Mouse (Mus musculus) kidney, embryonic 14.5 days (tissue): ENCODE measurements around the gene Mob4. TPM values are rescaled to one million over a fixed set of nuclear protein-coding genes. Genes with fewer than 3 reads are reported as not detected.

Source experiments
- ATAC-seq: fragments of 200-750 bp; cut with Nextera tagmentation; 2 replicates; pipeline ENCODE4 v1.8.0; 2017; ENCODE audit warnings: moderate number of reproducible peaks, mild to moderate bottlenecking, moderate TSS enrichment, moderate library complexity; ENCODE audit not compliant: low FRiP score, low TSS enrichment
- H3K27ac ChIP-seq: fragments of 300-500 bp; sonication (generic); 2 replicates; pipeline ENCODE4 v1.5.1; 2014; ENCODE audit warnings: low read depth, mild to moderate bottlenecking, low read length, moderate library complexity, mixed read lengths
- H3K27me3 ChIP-seq: fragments of 300-500 bp; sonication (generic); 2 replicates; pipeline ENCODE4 v1.6.1; 2014; ENCODE audit warnings: mild to moderate bottlenecking, low read length; ENCODE audit not compliant: control insufficient read depth, insufficient read depth
- H3K36me3 ChIP-seq: fragments of 300-500 bp; sonication (generic); 2 replicates; pipeline ENCODE4 v1.6.1; 2014; ENCODE audit warnings: low read length, mixed read lengths; ENCODE audit not compliant: control insufficient read depth, insufficient read depth
- H3K4me1 ChIP-seq: fragments of 300-500 bp; sonication (generic); 2 replicates; pipeline ENCODE4 v1.6.1; 2014; ENCODE audit warnings: low read length, mixed read lengths; ENCODE audit not compliant: control insufficient read depth, insufficient read depth
- H3K4me2 ChIP-seq: fragments of 300-500 bp; sonication (generic); replicated peaks from 2 replicates; pipeline ENCODE4 v1.6.1; 2014; ENCODE audit warnings: low read depth, mild to moderate bottlenecking, low read length
- H3K4me3 ChIP-seq: fragments of 300-500 bp; sonication (generic); 2 replicates; pipeline ENCODE4 v1.5.1; 2014; ENCODE audit warnings: mild to moderate bottlenecking, low read length
- H3K9ac ChIP-seq: fragments of 300-500 bp; sonication (generic); 2 replicates; pipeline ENCODE4 v1.6.1; 2014; ENCODE audit warnings: low read depth, mild to moderate bottlenecking, low read length, moderate library complexity
- H3K9me3 ChIP-seq: fragments of 300-500 bp; sonication (generic); 2 replicates; pipeline ENCODE4 v1.6.1; 2016; ENCODE audit warnings: low read length; ENCODE audit not compliant: control insufficient read depth
- WGBS: fragments of 180-500 bp; shearing (Covaris S2); extraction: QIAGEN DNeasy Blood & Tissue Kit; methylation state at CpG from one replicate; pipeline ENCODE4 v1.1.7; 2014; 5-methylcytosine and 5-hydroxymethylcytosine counted together
- polyA plus RNA-seq: library from polyadenylated mRNA; unstranded; fragments of >200 nt; fragmentation: Nextera tagmentation; extraction: Ambion mirVana; gene quantifications from 2 replicates; pipeline ENCODE4 v1.2.1, GENCODE M21; 2014

Gene Mob4
- polyA plus RNA-seq, result 144 and 172 TPM in 2 replicates

GRCm38 (mm10) chr1:55130943-55131401, at the start of gene Mob4:
Gene Mob4 (plus strand): TSS chr1:55131231.
- H3K9me3 ChIP-seq, result no peaks in the 10 kb centered on the region
- H3K4me2 ChIP-seq, result peak within 1 kb of the TSS; percentile 65
- ATAC-seq, result peak; percentile 98
- peaks cover 6% of the 10 kb centered on the region; the same call in 1 of the 2 replicates for H3K36me3 ChIP-seq
- H3K4me1 ChIP-seq, result no peaks in the 10 kb centered on the region
- H3K4me3 ChIP-seq, result peak within 1 kb of the TSS; percentile 99
- no peaks in the 10 kb centered on the region for H3K27me3 ChIP-seq
- 0% methylated on average over 42 of the region's 42 CpGs for WGBS
- H3K27ac ChIP-seq, result peak within 1 kb of the TSS; percentile 96
- peak within 1 kb of the TSS; percentile 98 for H3K9ac ChIP-seq

- H3K4me1 ChIP-seq, result peaks cover 12% of the 10 kb centered on the region
- no peak overlapping the region for H3K9ac ChIP-seq
- no peak overlapping the region for H3K27ac ChIP-seq
- H3K36me3 ChIP-seq, result peaks cover 82% of the 10 kb centered on the region
- 0 out of 2 replicates have a peak, but pooled peaks cover 3% of the 10 kb centered on the region for H3K9me3 ChIP-seq
- no peak for ATAC-seq
- H3K4me3 ChIP-seq, result no peak overlapping the region
- 67% methylated on average over 1 of the region's 1 CpGs for WGBS
- no peaks in the 10 kb centered on the region for H3K27me3 ChIP-seq
- no peak overlapping the region for H3K4me2 ChIP-seq
These were observed 48.9 kb upstream of the Mob4 start for GRCm38 (mm10) chr1:55082106-55082505.

GRCm38 (mm10) chr1:55085781-55086366, 45.2 kb upstream of the Mob4 start:
- no peak for ATAC-seq
- H3K27me3 ChIP-seq, result no peaks in the 10 kb centered on the region
- 50% methylated on average over 7 of the region's 7 CpGs for WGBS
- H3K4me2 ChIP-seq, result peak overlapping the region; percentile 67
- H3K4me3 ChIP-seq, result peak overlapping the region; percentile 91
- peak overlapping the region; percentile 97; the same call in 1 of the 2 replicates for H3K9ac ChIP-seq
- H3K27ac ChIP-seq, result no peak overlapping the region
- H3K4me1 ChIP-seq, result peaks cover 18% of the 10 kb centered on the region
- peaks cover 47% of the 10 kb centered on the region for H3K36me3 ChIP-seq
- 0 out of 2 replicates have a peak, but pooled peaks cover 3% of the 10 kb centered on the region for H3K9me3 ChIP-seq

GRCm38 (mm10) chr1:55086868-55087400, 44.1 kb upstream of the Mob4 start:
- ATAC-seq, result no peak
- peaks cover 18% of the 10 kb centered on the region for H3K4me1 ChIP-seq
- WGBS, result 1% methylated on average over 13 of the region's 13 CpGs

GRCm38 (mm10) chr1:55087401-55087904, 43.6 kb upstream of the Mob4 start:
- Histone ChIP-seq H3K9ac (peak overlapping the region; percentile 97), H3K4me2 (peak overlapping the region; percentile 67), H3K4me1 (peaks cover 18% of the 10 kb centered on the region), H3K27ac (peak overlapping the region; percentile 98), H3K4me3 (peak overlapping the region; percentile 91), H3K27me3 (no peaks in the 10 kb centered on the region), H3K36me3 (peaks cover 40% of the 10 kb centered on the region), H3K9me3 (0 out of 2 replicates have a peak, but pooled peaks cover 2% of the 10 kb centered on the region)
- under 1% methylated on average over 42 of the region's 57 CpGs for WGBS
- peak; percentile 65 for ATAC-seq

More at GRCm38 (mm10) chr1:55086868-55087400, 44.1 kb upstream of the Mob4 start:
- peak overlapping the region; percentile 98 for H3K27ac ChIP-seq
- H3K27me3 ChIP-seq, result no peaks in the 10 kb centered on the region
- H3K4me2 ChIP-seq, result peak overlapping the region; percentile 67
- peak overlapping the region; percentile 97 for H3K9ac ChIP-seq
- H3K9me3 ChIP-seq, result 0 out of 2 replicates have a peak, but pooled peaks cover 3% of the 10 kb centered on the region
- peak overlapping the region; percentile 91 for H3K4me3 ChIP-seq
- peaks cover 43% of the 10 kb centered on the region for H3K36me3 ChIP-seq

GRCm38 (mm10) chr1:55087932-55088610, 43.0 kb upstream of the Mob4 start, which contains the start of the genes Hspe1 and Hspd1:
Gene Hspe1 (plus strand): TSS chr1:55088132.
Gene Hspd1 (minus strand): TSS chr1:55088243.
- Histone ChIP-seq H3K27me3 (no peaks in the 10 kb centered on the region), H3K9ac (peak within 1 kb of the TSS; percentile 97), H3K4me1 (peaks cover 18% of the 10 kb centered on the region), H3K27ac (peak within 1 kb of the TSS; percentile 98), H3K4me2 (peak within 1 kb of the TSS; percentile 67), H3K4me3 (peak within 1 kb of the TSS; percentile 91), H3K9me3 (no peaks in the 10 kb centered on the region), H3K36me3 (peaks cover 33% of the 10 kb centered on the region)
- WGBS, result under 1% methylated on average over 65 of the region's 76 CpGs
- peak; percentile 96 for ATAC-seq

GRCm38 (mm10) chr1:55088611-55089497, 42.2 kb upstream of the Mob4 start:
- Histone ChIP-seq H3K4me1 (peaks cover 18% of the 10 kb centered on the region), H3K27ac (peak overlapping the region; percentile 98), H3K9me3 (no peaks in the 10 kb centered on the region), H3K4me3 (peak overlapping the region; percentile 91), H3K27me3 (no peaks in the 10 kb centered on the region), H3K36me3 (peaks cover 33% of the 10 kb centered on the region), H3K4me2 (peak overlapping the region; percentile 60), H3K9ac (peak overlapping the region; percentile 97)
- 6% methylated on average over 16 of the region's 16 CpGs for whole genome bisulfite sequencing
- ATAC-seq, result no peak; the same call in 1 of the 2 replicates

GRCm38 (mm10) chr1:55089498-55090064, 41.5 kb upstream of the Mob4 start:
- Histone ChIP-seq H3K9ac (peak overlapping the region; percentile 97; the same call in 1 of the 2 replicates), H3K9me3 (no peaks in the 10 kb centered on the region), H3K27ac (no peak overlapping the region), H3K4me1 (peaks cover 18% of the 10 kb centered on the region), H3K36me3 (peaks cover 29% of the 10 kb centered on the region), H3K4me2 (peak overlapping the region; percentile 60), H3K4me3 (peak overlapping the region; percentile 91), H3K27me3 (no peaks in the 10 kb centered on the region)
- 86% methylated on average over 5 of the region's 5 CpGs for WGBS
- no peak for ATAC-seq
